8 mouse cellular contexts compared by ENCODE assay signal in genomic region chr4:143278429-143278871, GRCm38 (mm10). TPM values are rescaled to one million over a fixed set of nuclear protein-coding genes. Genes with fewer than 3 reads are reported as not detected.
DNase-seq lines count a peak whose midpoint lies in the region; ATAC-seq and TF ChIP-seq lines count a peak whose summit lies in the region.

No protein-coding gene starts in this region.

- TF ChIP-seq POLR2A in thymus, adult 2 months (IDR thresholded peaks at IDR 0.05; ENCODE audit: control insufficient read depth, extremely low read depth, insufficient read depth, low read length, poor library complexity) = no peak

- H3K27ac ChIP-seq in gastrocnemius, adult 2 months = peak overlapping the region; percentile 68
- H3K27ac ChIP-seq in hindbrain, embryonic 15.5 days (replicated peaks) = peak overlapping the region; percentile 62
- H3K27ac ChIP-seq in limb, embryonic 15.5 days = peak overlapping the region; percentile 82
- no peak overlapping the region for H3K27ac ChIP-seq in thymus, adult 2 months (ENCODE audit: control insufficient read depth, insufficient read depth, low read length)

- H3K4me1 ChIP-seq in hindbrain, embryonic 15.5 days (replicated peaks) = peaks cover 22% of the 10 kb centered on the region
- H3K4me1 ChIP-seq in limb, embryonic 15.5 days = peaks cover 23% of the 10 kb centered on the region
- no peaks in the 10 kb centered on the region for H3K4me1 ChIP-seq in thymus, adult 2 months (replicated peaks; ENCODE audit: control insufficient read depth, insufficient read depth, low read length)

- no peaks in the 10 kb centered on the region for H3K27me3 ChIP-seq in hindbrain, embryonic 15.5 days
- H3K27me3 ChIP-seq in limb, embryonic 15.5 days = no peaks in the 10 kb centered on the region
- no peaks in the 10 kb centered on the region for H3K27me3 ChIP-seq in thymus, adult 2 months (ENCODE audit: control insufficient read depth, insufficient read depth, low read length)

- H3K4me3 ChIP-seq in gastrocnemius, adult 2 months = peak overlapping the region; percentile 55
- peak overlapping the region; percentile 12 for H3K4me3 ChIP-seq in hindbrain, embryonic 15.5 days
- H3K4me3 ChIP-seq in limb, embryonic 15.5 days = 0 out of 2 replicates have a peak overlapping the region, but pooled peaks have one; percentile 5
- H3K4me3 ChIP-seq in thymus, adult 2 months (ENCODE audit: control insufficient read depth, insufficient read depth, low read length) = no peak overlapping the region

- peak overlapping the region; percentile 50 for H3K4me2 ChIP-seq in hindbrain, embryonic 15.5 days
- peak overlapping the region; percentile 32 for H3K4me2 ChIP-seq in limb, embryonic 15.5 days

- peak; percentile 73 for ATAC-seq in hindbrain, embryonic 15.5 days (ENCODE audit: low FRiP score, low read depth)
- ATAC-seq in limb, embryonic 15.5 days (ENCODE audit: insufficient number of reproducible peaks, low FRiP score, low TSS enrichment, low read depth) = peak; percentile 77
- ATAC-seq in neutrophil, adult 5-6 weeks (ENCODE audit: extremely low read depth, insufficient number of reproducible peaks, low FRiP score, poor library complexity, severe bottlenecking) = peak; percentile 60

- DNase-seq in Muller cell, postnatal 12 days (ENCODE audit: inconsistent ontology term) = peak; percentile 97
- DNase-seq in brain, adult 2 months (ENCODE audit: low read depth, low spot score) = peak; percentile 88
- peak; percentile 74 for DNase-seq in gastrocnemius, adult 2 months
- no peak for DNase-seq in cerebellum, adult 11 months
- DNase-seq in thymus, adult 2 months = no peak

- intact Hi-C loops in gastrocnemius, adult 2 months (cut with DNase I) = no loop called here

- WGBS in hindbrain, embryonic 15.5 days = 5% methylated on average over 14 of the region's 14 CpGs
- 5% methylated on average over 14 of the region's 14 CpGs for WGBS in limb, embryonic 15.5 days
- WGBS in thymus, adult 2 months = 82% methylated on average over 14 of the region's 14 CpGs

- no peaks in the 10 kb centered on the region for H3K36me3 ChIP-seq in hindbrain, embryonic 15.5 days
- peaks cover 3% of the 10 kb centered on the region for H3K36me3 ChIP-seq in limb, embryonic 15.5 days
- H3K36me3 ChIP-seq in thymus, adult 2 months (ENCODE audit: control insufficient read depth, insufficient read depth, low read length) = no peaks in the 10 kb centered on the region

- no peaks in the 10 kb centered on the region for H3K9me3 ChIP-seq in hindbrain, embryonic 15.5 days
- H3K9me3 ChIP-seq in limb, embryonic 15.5 days = no peaks in the 10 kb centered on the region

- no peak overlapping the region for H3K9ac ChIP-seq in hindbrain, embryonic 15.5 days
- H3K9ac ChIP-seq in limb, embryonic 15.5 days = no peak overlapping the region

- TF ChIP-seq CTCF in gastrocnemius, adult 2 months (IDR thresholded peaks at IDR 0.05) = no peak
- no peak for TF ChIP-seq CTCF in thymus, adult 2 months (IDR thresholded peaks at IDR 0.05; ENCODE audit: borderline replicate concordance, control insufficient read depth, extremely low read depth, insufficient read depth, low read length, poor library complexity)

RNA-seq across cellular contexts. Expression of gene Pdpn, which starts 20.9 kb away (rescaled TPM):
- total RNA-seq in gastrocnemius, adult 2 months (2021) = 1 to 10 TPM; 4.5 to 7.7 TPM
- polyA plus RNA-seq in hindbrain, embryonic 15.5 days (2015; fragmentation: Nextera tagmentation; extraction: Ambion mirVana) = 53.3 and 55.1 TPM in 2 replicates
- polyA plus RNA-seq in limb, embryonic 15.5 days (2015; fragmentation: Nextera tagmentation; extraction: Ambion mirVana) = 64.0 and 70.4 TPM in 2 replicates
- not detected in 2 replicates for total RNA-seq in neutrophil, adult 5-6 weeks (2017)
- polyA plus RNA-seq in thymus, adult 2 months (2012; rRNA removed) = 2.1 and 2.2 TPM in 2 replicates

Comparison
In these comparisons a context has a peak if more than half of its experiments do, and no peak if none do; other contexts are left out.
1. DNase-seq: peak in Muller cell, postnatal 12 days (single experiment), brain, adult 2 months (single experiment) and gastrocnemius, adult 2 months (single experiment); none in cerebellum, adult 11 months (single experiment) and thymus, adult 2 months (single experiment).
2. RNA of gene Pdpn, which starts 20.9 kb away (polyA plus RNA-seq): 64.0 to 70.4 TPM in limb, embryonic 15.5 days and 53.3 to 55.1 TPM in hindbrain, embryonic 15.5 days; 2.1 to 2.2 TPM in thymus, adult 2 months; every median in the first group is over 10 times any median in the second.
3. Peak in every context shown above with its lines, with median percentiles within 50 percentile points of each other: ATAC-seq.